Mouse (Mus musculus) testis, adult 2 months (tissue): ENCODE measurements around the gene Fam166a. TPM values are rescaled to one million over a fixed set of nuclear protein-coding genes. Genes with fewer than 3 reads are reported as not detected.
"Not testable (repeated sequence)": the region's sequence is repeated elsewhere in the genome, so short reads cannot be mapped to it uniquely, and the experiment has no call there.

Experiments
- H3K27ac ChIP-seq: fragments of 200-500 bp; 2 replicates; pipeline ENCODE4 v1.5.1; 2012; ENCODE audit warnings: low read depth, low read length; ENCODE audit not compliant: control insufficient read depth, insufficient read depth
- H3K27me3 ChIP-seq: fragments of 200-500 bp; 2 replicates; pipeline ENCODE4 v1.6.1; 2012; ENCODE audit warnings: mild to moderate bottlenecking, low read length, moderate library complexity; ENCODE audit not compliant: control insufficient read depth, insufficient read depth
- H3K36me3 ChIP-seq: fragments of 200-500 bp; 2 replicates; pipeline ENCODE4 v1.6.1; 2012; ENCODE audit warnings: mild to moderate bottlenecking, low read length; ENCODE audit not compliant: control insufficient read depth, insufficient read depth
- H3K4me1 ChIP-seq: fragments of 200-500 bp; 2 replicates; pipeline ENCODE4 v1.6.1; 2012; ENCODE audit warnings: low read length; ENCODE audit not compliant: control insufficient read depth, insufficient read depth
- H3K4me3 ChIP-seq: fragments of 200-500 bp; 2 replicates; pipeline ENCODE4 v1.5.1; 2012; ENCODE audit warnings: low read depth, mild to moderate bottlenecking, low read length, moderate library complexity, mixed read lengths; ENCODE audit not compliant: control insufficient read depth
- CTCF ChIP-seq: fragments of 200-500 bp; IDR thresholded peaks from 2 replicates; pipeline ENCODE4 v1.5.1; 2012; ENCODE audit warnings: low read depth, mild to moderate bottlenecking, inconsistent platforms, low read length, moderate library complexity; ENCODE audit not compliant: control insufficient read depth, insufficient read depth, insufficient replicate concordance
- POLR2A ChIP-seq: fragments of 200-500 bp; IDR thresholded peaks from 2 replicates; pipeline ENCODE4 v1.6.1; 2012; ENCODE audit warnings: low read depth, mild to moderate bottlenecking, inconsistent platforms, low read length, moderate library complexity; ENCODE audit not compliant: control insufficient read depth
- polyA plus RNA-seq: library from polyadenylated mRNA; depleted of rRNA; stranded (reverse); fragments of >200 nt; gene quantifications from 2 replicates; pipeline ENCODE4 v1.2.3, GENCODE M21; 2012

The Fam166a gene
- polyA plus RNA-seq, 1 experiment = 576 TPM

GRCm38 (mm10) chr2:25246183-25247072 lies 27.9 kb downstream of the Fam166a start, which contains the start of gene AL732309.1:
AL732309.1 (minus strand) TSS chr2:25246863.
- Histone ChIP-seq H3K36me3 (no peaks in the 10 kb centered on the region; the same call in 1 of the 2 replicates), H3K27ac (no peak within 1 kb of the TSS), H3K4me1 (peaks cover 11% of the 10 kb centered on the region), H3K4me3 (no peak within 1 kb of the TSS), H3K27me3 (no peaks in the 10 kb centered on the region)
- TF ChIP-seq POLR2A = no peak
- TF ChIP-seq CTCF = no peak

- H3K36me3 ChIP-seq = no peaks in the 10 kb centered on the region
- H3K27me3 ChIP-seq = no peaks in the 10 kb centered on the region
- TF ChIP-seq POLR2A (no peak), CTCF (no peak)
- H3K27ac ChIP-seq = no peak overlapping the region
- peaks cover 6% of the 10 kb centered on the region for H3K4me1 ChIP-seq
- H3K4me3 ChIP-seq = no peak overlapping the region
Observed at GRCm38 (mm10) chr2:25252331-25252730, 33.8 kb downstream of the Fam166a start.

- H3K27ac ChIP-seq = peak within 1 kb of the TSS; percentile 85
- no peaks in the 10 kb centered on the region for H3K27me3 ChIP-seq
- TF ChIP-seq CTCF (no peak), POLR2A (peak; percentile 88)
- H3K4me3 ChIP-seq = peak within 1 kb of the TSS; percentile 99
- no peaks in the 10 kb centered on the region for H3K36me3 ChIP-seq
- H3K4me1 ChIP-seq = peaks cover 6% of the 10 kb centered on the region
Observed at GRCm38 (mm10) chr2:25255284-25255779, 36.8 kb downstream of the Fam166a start, which contains the start of gene Tmem203. Tmem203 (plus strand) TSS chr2:25255439.

- H3K4me1 ChIP-seq, H3K36me3 ChIP-seq, H3K27ac ChIP-seq, H3K4me3 ChIP-seq, H3K27me3 ChIP-seq: not testable (repeated sequence)
Observed at GRCm38 (mm10) chr2:25256443-25257109, 38.0 kb downstream of the Fam166a start.

- H3K27me3 ChIP-seq, H3K4me3 ChIP-seq, H3K27ac ChIP-seq, H3K36me3 ChIP-seq: not testable (repeated sequence)
- peaks cover 10% of the 10 kb centered on the region for H3K4me1 ChIP-seq
Observed at GRCm38 (mm10) chr2:25257250-25257649, 38.7 kb downstream of the Fam166a start.

GRCm38 (mm10) chr2:25258887-25259286 lies 40.3 kb downstream of the Fam166a start:
- Histone ChIP-seq H3K4me1 (peaks cover 20% of the 10 kb centered on the region), H3K27ac (no peak overlapping the region), H3K36me3 (no peaks in the 10 kb centered on the region; the same call in 1 of the 2 replicates), H3K27me3 (no peaks in the 10 kb centered on the region), H3K4me3 (no peak overlapping the region)
- TF ChIP-seq POLR2A = no peak

GRCm38 (mm10) chr2:25261870-25262269 lies 43.3 kb downstream of the Fam166a start:
- H3K4me1 ChIP-seq = peaks cover 24% of the 10 kb centered on the region
- no peaks in the 10 kb centered on the region; the same call in 1 of the 2 replicates for H3K36me3 ChIP-seq
- TF ChIP-seq CTCF (no peak), POLR2A (no peak)
- H3K4me3 ChIP-seq = peak overlapping the region; percentile 91
- no peaks in the 10 kb centered on the region for H3K27me3 ChIP-seq
- H3K27ac ChIP-seq = peak overlapping the region; percentile 83
